Mouse (Mus musculus) kidney, adult 8-10 months (tissue): Measurements from ENCODE around the gene Vmn1r54.
A peak's percentile ranks its signal among the peaks of the same experiment; 100 is the strongest.
"Not testable (repeated sequence)": the region's sequence is repeated elsewhere in the genome, so short reads cannot be mapped to it uniquely, and the experiment has no call there.

Source experiments
- DNase-seq, 2 experiments: peaks; one replicate each; pipeline ENCODE4 v3.0.0; 2022

Gene Vmn1r54

DNA sequence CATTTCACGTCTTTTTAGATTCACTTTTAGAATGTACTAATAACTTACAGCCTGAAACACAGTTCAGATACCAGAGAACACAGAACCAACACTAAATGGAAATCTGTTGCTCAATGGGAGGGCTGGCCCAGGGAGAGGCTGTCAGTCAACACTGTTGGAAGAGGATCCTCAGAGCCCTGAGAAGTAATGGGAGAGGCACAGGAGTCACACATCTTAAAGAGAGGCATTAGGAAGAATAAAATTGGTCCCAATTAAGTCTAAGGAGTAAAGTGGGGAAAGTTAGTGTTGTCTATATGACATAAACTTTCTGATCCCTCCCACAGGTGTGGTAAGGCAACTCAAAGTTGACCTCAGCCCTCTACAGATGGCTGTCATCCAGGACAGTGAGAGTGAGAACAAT lies at the start of gene Vmn1r54:
Vmn1r54 (plus strand) TSS at position 301 of the 400 bp plus-strand sequence.
- DNase-seq, result no peak

DNA sequence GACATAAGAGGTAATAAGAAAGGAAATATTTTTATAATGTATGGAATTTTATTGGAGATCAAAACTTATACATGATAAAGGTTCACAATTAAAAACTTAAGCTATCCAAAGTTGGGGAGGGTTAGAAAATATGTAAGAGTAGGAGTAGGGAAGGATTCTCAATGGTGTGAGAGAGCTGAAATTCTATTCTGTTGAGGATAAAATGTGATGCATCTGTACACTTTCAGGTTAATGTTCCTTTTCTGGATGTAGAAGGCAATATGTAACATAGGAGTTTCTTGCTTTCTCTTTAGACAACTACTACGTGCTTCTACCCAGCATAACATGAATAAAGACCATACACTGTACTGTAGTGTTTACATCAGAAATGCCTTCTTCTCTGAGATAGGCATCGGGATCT lies 43.6 kb upstream of the Vmn1r54 start, which contains the start of gene V1ra8:
V1ra8 (plus strand) TSS at position 301 of the 400 bp plus-strand sequence.
- not testable (repeated sequence) for DNase-seq

DNA sequence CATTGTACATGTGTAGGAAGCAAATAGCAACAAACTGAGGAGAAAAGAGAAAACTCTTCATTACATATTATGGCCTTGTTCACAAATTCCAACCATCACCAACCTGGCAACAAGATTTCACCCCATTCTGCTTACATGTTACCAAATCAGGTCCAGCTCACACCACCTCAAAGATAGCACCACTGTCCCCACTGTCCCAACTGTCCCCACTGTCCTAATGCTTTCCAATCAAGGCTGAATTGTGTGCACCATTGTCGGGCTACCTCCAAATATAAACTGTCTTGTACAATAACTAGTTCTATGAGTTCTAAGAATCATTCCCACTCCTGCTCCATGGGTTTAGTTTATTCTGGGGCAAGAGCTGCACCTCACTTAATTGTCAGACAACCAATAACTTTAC lies 21.8 kb upstream of the Vmn1r54 start, which contains the start of gene Vmn1r53:
Vmn1r53 (minus strand) TSS at position 101 of the 400 bp plus-strand sequence.
- no peak for DNase-seq

GRCm38 (mm10) chr6:90232114-90232513 lies 14.0 kb upstream of the Vmn1r54 start:
- DNase-seq, result not testable (repeated sequence)

- DNase-seq, result no peak
These were observed 13.4 kb upstream of the Vmn1r54 start for GRCm38 (mm10) chr6:90232681-90233080.

GRCm38 (mm10) chr6:90244019-90244418 lies 2.1 kb upstream of the Vmn1r54 start:
- DNase-seq, result no peak

GRCm38 (mm10) chr6:90288265-90288664 lies 42.2 kb downstream of the Vmn1r54 start:
- peak in 1 of 2 experiments; percentile 47 for DNase-seq

DNA sequence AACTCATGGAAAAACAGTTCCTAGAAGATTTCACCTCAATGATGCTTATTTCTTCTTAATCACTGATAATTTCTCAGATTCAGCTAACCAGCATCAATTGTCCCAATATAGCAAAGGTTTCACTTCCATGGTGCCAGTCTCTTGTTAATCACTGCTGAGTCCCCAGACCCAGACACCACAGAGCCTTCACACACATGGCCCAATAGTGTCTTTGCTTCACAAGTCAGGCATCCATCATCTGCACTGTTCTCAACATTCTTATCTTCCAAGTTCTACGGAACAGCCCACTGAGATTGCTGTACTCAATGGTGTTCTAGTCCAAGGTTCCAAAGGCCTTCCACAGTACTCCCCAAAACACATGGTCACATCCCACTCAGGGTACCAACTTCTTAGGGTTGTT lies 54.8 kb downstream of the Vmn1r54 start, which contains the start of gene BC048671:
BC048671 (plus strand) TSS at position 301 of the 400 bp plus-strand sequence.
- DNase-seq, result no peak

GRCm38 (mm10) chr6:90306315-90306975 lies 60.3 kb downstream of the Vmn1r54 start:
- no peak for DNase-seq

DNA sequence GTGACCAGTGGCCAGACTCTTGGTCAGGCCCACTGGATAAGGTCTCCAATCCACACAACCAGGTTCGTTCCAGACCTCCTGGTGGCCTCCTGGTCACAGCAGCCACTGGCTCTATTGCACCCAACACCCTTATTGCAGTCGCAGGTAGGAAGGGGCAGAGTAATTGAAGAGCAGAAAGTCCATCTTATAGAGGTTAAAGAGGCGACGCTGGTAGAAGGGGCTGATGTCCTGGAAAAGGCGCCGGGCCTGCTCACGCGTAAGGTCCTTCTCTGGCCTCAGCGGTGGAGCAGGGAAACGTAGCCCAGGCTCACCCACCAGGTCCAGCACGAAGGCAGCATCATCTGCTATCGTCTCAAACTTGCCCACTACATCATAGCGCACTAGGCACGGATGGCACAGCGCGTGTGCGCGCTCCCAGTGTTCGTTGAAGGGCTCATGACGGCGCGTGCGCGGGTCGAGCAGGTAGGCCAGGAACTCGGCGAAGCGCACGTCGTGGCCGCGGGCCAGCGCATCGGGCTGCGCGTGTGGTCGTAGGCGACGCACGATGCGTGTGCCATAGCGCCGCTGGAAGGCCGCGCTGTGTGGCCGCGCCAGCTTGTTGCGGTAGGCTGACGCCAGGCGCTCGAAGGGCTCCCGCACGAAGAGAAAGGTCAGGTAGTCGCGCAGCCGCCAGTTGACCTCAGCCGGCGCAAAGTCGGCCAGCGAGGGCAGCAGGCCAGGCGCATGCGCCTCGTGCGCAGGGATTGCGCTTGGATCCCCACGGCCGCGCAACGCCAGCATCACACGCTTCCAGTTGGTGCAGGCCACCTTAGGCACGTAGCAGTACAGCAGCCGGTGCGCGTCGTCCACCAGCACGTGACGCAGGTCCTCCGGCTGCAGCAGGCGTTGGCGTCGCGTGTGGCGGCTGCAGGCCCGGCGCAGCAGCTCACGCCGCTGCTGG lies 63.0 kb downstream of the Vmn1r54 start:
- no peak for DNase-seq

DNA sequence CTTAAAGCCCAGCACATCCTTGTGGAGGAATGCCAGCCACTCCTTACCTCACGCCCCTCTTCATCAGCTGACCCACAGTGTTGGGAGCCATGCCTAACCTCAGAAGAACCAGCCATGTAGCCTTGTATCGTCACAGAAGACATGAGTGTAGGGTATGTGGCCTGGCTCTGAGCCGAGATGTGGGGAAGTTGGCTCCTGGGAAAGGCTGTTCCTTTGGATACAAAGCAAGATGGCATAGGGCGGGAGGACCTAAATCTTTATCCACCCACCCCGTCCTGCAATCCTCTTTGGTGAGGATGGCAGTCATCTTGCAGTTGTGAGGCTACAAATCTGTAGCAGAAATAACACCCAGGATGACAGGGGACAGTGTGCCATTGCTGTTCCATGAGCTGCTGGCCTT lies 69.9 kb downstream of the Vmn1r54 start:
- DNase-seq, result no peak

DNA sequence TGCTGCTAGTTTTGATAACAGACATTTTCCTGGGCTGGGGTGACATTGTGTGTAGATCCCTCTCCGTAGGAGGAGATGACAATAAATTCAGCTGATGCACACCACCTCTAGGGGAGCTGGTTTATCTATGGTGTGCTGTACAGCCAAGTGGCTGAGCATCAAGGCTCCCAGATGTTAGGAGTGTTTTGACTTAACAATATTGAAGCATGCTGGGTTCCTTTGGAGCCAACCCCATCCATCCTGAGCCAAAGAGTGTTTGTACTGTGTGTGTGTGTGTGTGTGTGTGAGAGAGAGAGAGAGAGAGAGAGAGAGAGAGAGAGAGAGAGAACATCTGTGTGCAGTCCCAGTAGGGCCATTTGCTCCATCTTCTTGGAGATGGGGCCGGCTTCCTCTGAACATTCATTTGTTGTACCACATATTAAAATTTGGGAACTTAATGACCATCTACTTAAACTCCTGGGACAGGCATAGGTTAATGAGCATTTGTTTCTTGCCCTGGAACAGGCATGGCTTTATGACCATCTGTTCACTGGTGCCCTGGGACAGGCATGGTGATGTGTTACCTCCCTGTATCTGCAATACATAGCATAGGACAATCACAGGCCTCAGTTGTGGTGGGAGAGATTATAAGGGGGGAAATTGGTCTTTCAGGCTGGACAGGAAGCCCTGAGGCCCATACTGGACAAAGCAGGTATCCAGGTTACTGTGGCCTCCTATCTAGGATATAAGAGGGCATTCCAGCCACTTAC lies 71.6 kb downstream of the Vmn1r54 start:
- no peak for DNase-seq

GRCm38 (mm10) chr6:90319019-90319418 lies 72.9 kb downstream of the Vmn1r54 start:
- DNase-seq, result no peak

DNA sequence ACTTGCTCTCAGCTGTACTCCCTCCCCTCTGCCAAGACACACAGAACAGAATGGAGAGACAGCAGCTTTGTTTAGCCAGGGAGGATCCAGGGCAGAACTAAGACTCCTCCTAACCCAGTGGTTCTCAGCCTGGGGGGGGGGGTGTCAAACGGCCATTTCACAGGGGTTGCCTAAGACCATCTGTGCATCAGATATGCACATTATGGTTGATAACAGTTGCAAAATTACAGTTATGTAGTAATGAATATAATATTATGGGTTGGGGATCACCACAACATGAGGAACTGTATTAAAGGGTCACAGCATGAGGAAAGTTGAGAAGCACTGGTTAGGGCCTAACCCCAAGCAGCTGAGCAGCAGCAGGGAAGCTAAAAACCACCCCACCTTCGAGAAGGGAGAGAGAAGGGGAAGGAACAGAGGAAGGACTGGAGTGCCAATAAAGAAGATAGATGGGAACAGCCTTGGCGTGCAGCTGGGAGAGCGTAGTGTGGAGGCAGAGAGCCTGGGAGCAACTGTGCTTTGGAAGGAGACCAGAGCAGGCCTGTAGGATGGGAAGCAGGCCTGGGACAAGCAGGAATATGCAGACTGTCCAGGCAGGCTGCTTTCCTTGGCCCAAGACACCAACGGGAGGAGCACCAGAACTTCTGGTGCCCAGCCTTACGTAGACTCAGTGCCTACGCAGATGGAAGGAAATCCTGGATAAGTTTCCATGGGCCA lies 73.5 kb downstream of the Vmn1r54 start:
- no peak for DNase-seq

GRCm38 (mm10) chr6:90320429-90320828 lies 74.3 kb downstream of the Vmn1r54 start:
- peak; percentile 44 to 47 for DNase-seq
